Mouse (Mus musculus): ENCODE measurements around the gene Otud3. TPM values are rescaled to one million over a fixed set of nuclear protein-coding genes. Genes with fewer than 3 reads are reported as not detected.
"Not testable (repeated sequence)": the region's sequence is repeated elsewhere in the genome, so short reads cannot be mapped to it uniquely, and the experiment has no call there.

Otud3 gene
- polyA plus RNA-seq, 1 experiment from 2014 or later, result 2.3 TPM

- no peak for ATAC-seq
- WGBS (ENCODE audit: insufficient replicate concordance), result 5% methylated on average over 6 of the region's 6 CpGs
- no peak overlapping the region for H3K4me3 ChIP-seq
- peaks cover 37% of the 10 kb centered on the region for H3K27me3 ChIP-seq (replicated peaks)
- H3K9me3 ChIP-seq (replicated peaks), result no peaks in the 10 kb centered on the region
- H3K4me2 ChIP-seq, result no peak overlapping the region
- no peaks in the 10 kb centered on the region for H3K36me3 ChIP-seq
- no peak overlapping the region for H3K27ac ChIP-seq
- no peak overlapping the region for H3K9ac ChIP-seq
- no peaks in the 10 kb centered on the region for H3K4me1 ChIP-seq
Measured at GRCm38 (mm10) chr4:138884261-138884660, 29.5 kb downstream of the Otud3 start.

- Histone ChIP-seq H3K9me3 (replicated peaks) (no peaks in the 10 kb centered on the region), H3K4me2 (peak overlapping the region; percentile 23; the same call in 1 of the 2 replicates)
Measured at GRCm38 (mm10) chr4:138882179-138882578, 31.6 kb downstream of the Otud3 start.

GRCm38 (mm10) chr4:138880811-138881584 is 32.7 kb downstream of the Otud3 start:
- Histone ChIP-seq H3K27ac (no peak overlapping the region), H3K9me3 (replicated peaks) (no peaks in the 10 kb centered on the region), H3K36me3 (no peaks in the 10 kb centered on the region), H3K4me3 (no peak overlapping the region), H3K9ac (no peak overlapping the region), H3K27me3 (replicated peaks) (peaks cover 40% of the 10 kb centered on the region), H3K4me1 (no peaks in the 10 kb centered on the region), H3K4me2 (no peak overlapping the region)
- 56% methylated on average over 7 of the region's 7 CpGs for WGBS (ENCODE audit: insufficient replicate concordance)
- ATAC-seq, result no peak

More at GRCm38 (mm10) chr4:138882179-138882578, 31.6 kb downstream of the Otud3 start:
- Histone ChIP-seq H3K4me1 (no peaks in the 10 kb centered on the region), H3K36me3 (no peaks in the 10 kb centered on the region), H3K27ac (no peak overlapping the region), H3K9ac (no peak overlapping the region), H3K4me3 (no peak overlapping the region), H3K27me3 (replicated peaks) (peaks cover 40% of the 10 kb centered on the region)
- 12% methylated on average over 16 of the region's 16 CpGs for WGBS (ENCODE audit: insufficient replicate concordance)
- ATAC-seq, result no peak

DNA sequence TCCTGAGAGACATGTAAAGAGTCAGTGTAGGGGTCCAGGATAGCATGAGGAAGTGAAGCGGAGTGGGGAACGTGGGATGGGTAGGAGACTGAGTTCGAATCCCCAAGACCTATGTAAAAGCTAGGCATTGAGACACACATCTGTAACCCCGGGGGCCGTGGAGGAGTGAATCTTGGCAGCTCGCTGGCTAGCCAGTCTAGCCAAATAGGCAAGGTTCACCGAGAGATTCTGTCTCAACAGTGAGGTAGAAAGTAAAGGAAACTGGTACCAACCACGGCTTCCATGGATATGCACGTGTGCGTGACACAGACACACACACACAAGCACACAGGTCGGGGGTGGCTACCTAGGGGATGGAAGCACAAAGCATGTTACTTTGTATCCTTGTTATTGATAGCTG is 33.9 kb downstream of the Otud3 start:
- Histone ChIP-seq H3K9ac (no peak overlapping the region), H3K4me3 (no peak overlapping the region), H3K36me3 (no peaks in the 10 kb centered on the region), H3K4me1 (no peaks in the 10 kb centered on the region), H3K27ac (no peak overlapping the region), H3K27me3 (replicated peaks) (peaks cover 40% of the 10 kb centered on the region), H3K4me2 (no peak overlapping the region), H3K9me3 (replicated peaks) (no peaks in the 10 kb centered on the region)
- 68% methylated on average over 11 of the region's 11 CpGs for WGBS (ENCODE audit: insufficient replicate concordance)
- no peak for ATAC-seq

GRCm38 (mm10) chr4:138878783-138879182 is 35.0 kb downstream of the Otud3 start:
- no peak overlapping the region for H3K27ac ChIP-seq
- peaks cover 40% of the 10 kb centered on the region for H3K27me3 ChIP-seq (replicated peaks)
- H3K9ac ChIP-seq, result no peak overlapping the region
- WGBS (ENCODE audit: insufficient replicate concordance), result 41% methylated on average over 8 of the region's 8 CpGs
- H3K9me3 ChIP-seq (replicated peaks), result no peaks in the 10 kb centered on the region
- no peak for ATAC-seq
- no peaks in the 10 kb centered on the region for H3K36me3 ChIP-seq
- H3K4me3 ChIP-seq, result no peak overlapping the region
- no peaks in the 10 kb centered on the region for H3K4me1 ChIP-seq
- H3K4me2 ChIP-seq, result no peak overlapping the region

DNA sequence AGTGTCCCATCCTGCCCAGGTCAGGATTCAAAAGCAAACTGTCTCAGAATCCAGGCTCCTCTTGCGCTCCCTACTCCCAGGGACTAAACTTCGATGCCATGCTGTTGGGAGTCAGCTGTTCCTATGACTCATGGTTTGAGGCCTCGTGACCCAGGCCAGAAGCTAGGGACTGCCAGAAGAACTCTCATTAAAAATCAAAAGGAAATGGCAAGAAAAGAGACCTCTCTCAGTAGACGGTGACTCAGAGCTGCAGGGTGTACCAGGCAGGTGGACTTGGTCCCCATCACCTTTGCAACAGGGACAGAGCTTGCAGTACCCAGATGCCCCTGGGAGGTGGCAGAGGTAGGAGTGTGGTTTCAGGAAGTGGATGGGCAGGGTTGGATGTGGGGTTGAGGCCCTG is 36.0 kb downstream of the Otud3 start, which contains the start of gene Pla2g2e:
Gene Pla2g2e (plus strand): TSS at position 212 of the 400 bp plus-strand sequence.
- 70% methylated on average over 4 of the region's 4 CpGs for WGBS (ENCODE audit: insufficient replicate concordance)
- Histone ChIP-seq H3K4me3 (no peak within 1 kb of the TSS), H3K4me2 (no peak within 1 kb of the TSS), H3K27ac (no peak within 1 kb of the TSS), H3K9me3 (replicated peaks) (no peaks in the 10 kb centered on the region), H3K27me3 (replicated peaks) (peaks cover 37% of the 10 kb centered on the region), H3K4me1 (no peaks in the 10 kb centered on the region), H3K36me3 (no peaks in the 10 kb centered on the region), H3K9ac (no peak within 1 kb of the TSS)
- ATAC-seq, result no peak

DNA sequence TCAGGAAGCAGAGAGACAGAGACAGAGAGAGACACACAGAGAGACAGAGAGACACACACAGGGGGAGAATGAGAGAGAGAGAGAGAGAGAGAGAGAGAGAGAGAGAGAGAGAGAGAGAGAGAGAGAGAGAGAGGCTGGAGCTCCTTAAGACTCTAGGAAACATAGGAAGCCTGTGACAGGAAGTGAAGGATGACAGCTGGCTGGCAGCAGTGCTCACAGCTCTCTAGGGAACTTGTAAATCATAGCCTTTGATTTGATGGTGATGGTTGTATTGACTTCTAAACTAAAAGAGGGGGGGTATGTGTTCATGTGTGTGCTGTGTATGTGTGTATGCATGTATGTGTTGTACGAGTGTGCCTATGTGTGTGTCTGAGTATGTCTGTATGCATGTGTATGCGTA is 37.8 kb downstream of the Otud3 start:
- Histone ChIP-seq H3K27ac (no peak overlapping the region), H3K4me3 (no peak overlapping the region), H3K4me2 (no peak overlapping the region), H3K36me3 (no peaks in the 10 kb centered on the region), H3K27me3 (replicated peaks) (peaks cover 19% of the 10 kb centered on the region; the same call in 1 of the 2 replicates), H3K9me3 (replicated peaks) (no peaks in the 10 kb centered on the region), H3K4me1 (no peaks in the 10 kb centered on the region), H3K9ac (no peak overlapping the region)
- no peak for ATAC-seq
- WGBS (ENCODE audit: insufficient replicate concordance), result 76% methylated on average over 2 of the region's 2 CpGs

- not testable (repeated sequence) for ATAC-seq
- WGBS (ENCODE audit: insufficient replicate concordance), result 80% methylated on average over 2 of the region's 2 CpGs
Measured at GRCm38 (mm10) chr4:138875275-138875674, 38.5 kb downstream of the Otud3 start.

DNA sequence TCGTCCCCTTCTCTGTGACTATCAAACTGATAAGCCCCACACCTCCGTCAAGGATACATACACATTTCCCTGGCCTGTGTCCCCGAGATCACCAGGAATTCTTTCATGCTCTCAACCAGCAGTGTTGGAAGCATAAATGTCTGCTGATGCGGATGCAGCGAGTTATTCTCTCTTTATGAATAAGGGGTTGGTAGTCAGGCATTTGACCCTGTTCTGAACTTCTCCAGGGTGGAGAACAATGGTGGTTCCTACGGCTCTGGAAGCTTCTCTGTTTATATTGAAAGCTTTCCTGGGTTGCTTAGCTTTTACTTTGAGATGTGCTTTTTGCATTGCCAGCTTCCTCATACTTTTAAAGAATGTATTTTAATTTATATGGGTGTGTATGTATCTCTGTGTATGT is 39.9 kb downstream of the Otud3 start, which contains the start of gene Gm13030:
Gene Gm13030 (minus strand): TSS at position 101 of the 400 bp plus-strand sequence.
- Histone ChIP-seq H3K4me2 (no peak within 1 kb of the TSS), H3K27ac (no peak within 1 kb of the TSS), H3K4me3 (no peak within 1 kb of the TSS), H3K4me1 (no peaks in the 10 kb centered on the region), H3K9ac (no peak within 1 kb of the TSS), H3K36me3 (no peaks in the 10 kb centered on the region), H3K9me3 (replicated peaks) (no peaks in the 10 kb centered on the region), H3K27me3 (replicated peaks) (no peaks in the 10 kb centered on the region)
- no peak for ATAC-seq
- 64% methylated on average over 6 of the region's 6 CpGs for WGBS (ENCODE audit: insufficient replicate concordance)

More at GRCm38 (mm10) chr4:138875275-138875674, 38.5 kb downstream of the Otud3 start:
- not testable (repeated sequence) for H3K4me1 ChIP-seq; H3K9me3 ChIP-seq (replicated peaks); H3K36me3 ChIP-seq; H3K9ac ChIP-seq; H3K4me2 ChIP-seq; H3K4me3 ChIP-seq; H3K27ac ChIP-seq
- peaks cover 13% of the 10 kb centered on the region; the same call in 1 of the 2 replicates for H3K27me3 ChIP-seq (replicated peaks)

- Histone ChIP-seq H3K9me3 (replicated peaks) (no peaks in the 10 kb centered on the region), H3K9ac (no peak overlapping the region), H3K4me2 (no peak overlapping the region), H3K36me3 (no peaks in the 10 kb centered on the region), H3K27me3 (replicated peaks) (peaks cover 8% of the 10 kb centered on the region; the same call in 1 of the 2 replicates), H3K4me3 (no peak overlapping the region), H3K4me1 (no peaks in the 10 kb centered on the region), H3K27ac (no peak overlapping the region)
- ATAC-seq, result no peak
- WGBS (ENCODE audit: insufficient replicate concordance), result 52% methylated on average over 8 of the region's 8 CpGs
Measured at GRCm38 (mm10) chr4:138868666-138869065, 45.1 kb downstream of the Otud3 start.

GRCm38 (mm10) chr4:138866413-138866812 is 47.3 kb downstream of the Otud3 start:
- H3K9ac ChIP-seq, result no peak overlapping the region

GRCm38 (mm10) chr4:138865991-138866390 is 47.8 kb downstream of the Otud3 start:
- WGBS (ENCODE audit: insufficient replicate concordance), result 49% methylated on average over 6 of the region's 6 CpGs

More at GRCm38 (mm10) chr4:138866413-138866812, 47.3 kb downstream of the Otud3 start:
- H3K4me2 ChIP-seq, result no peak overlapping the region
- 10% methylated on average over 7 of the region's 7 CpGs for WGBS (ENCODE audit: insufficient replicate concordance)
- H3K4me3 ChIP-seq, result no peak overlapping the region
- no peak overlapping the region for H3K27ac ChIP-seq
- no peaks in the 10 kb centered on the region for H3K4me1 ChIP-seq
- H3K9me3 ChIP-seq (replicated peaks), result no peaks in the 10 kb centered on the region
- ATAC-seq, result no peak
- no peaks in the 10 kb centered on the region for H3K36me3 ChIP-seq
- H3K27me3 ChIP-seq (replicated peaks), result peaks cover 8% of the 10 kb centered on the region; the same call in 1 of the 2 replicates

More at GRCm38 (mm10) chr4:138865991-138866390, 47.8 kb downstream of the Otud3 start:
- Histone ChIP-seq H3K4me2 (no peak overlapping the region), H3K36me3 (no peaks in the 10 kb centered on the region), H3K4me3 (no peak overlapping the region), H3K9ac (no peak overlapping the region), H3K4me1 (no peaks in the 10 kb centered on the region), H3K27me3 (replicated peaks) (peaks cover 8% of the 10 kb centered on the region; the same call in 1 of the 2 replicates), H3K27ac (no peak overlapping the region), H3K9me3 (replicated peaks) (no peaks in the 10 kb centered on the region)
- ATAC-seq, result no peak
